Mouse (Mus musculus): ENCODE measurements around the gene Abcd3. TPM values are rescaled to one million over a fixed set of nuclear protein-coding genes. Genes with fewer than 3 reads are reported as not detected.

The Abcd3 gene
- polyA plus RNA-seq, 1 experiment, result 30.5 TPM

- TF ChIP-seq POLR2A (IDR thresholded peaks at IDR 0.05; ENCODE audit: borderline replicate concordance, extremely low read depth, insufficient read depth, insufficient read length, poor library complexity, severe bottlenecking) (no peak), CTCF (IDR thresholded peaks at IDR 0.05; ENCODE audit: borderline replicate concordance, extremely low read depth, insufficient read depth, insufficient read length) (peak; percentile 94)
- peak; percentile 93 for DNase-seq (ENCODE audit: low read depth)
Observed at GRCm38 (mm10) chr3:121736025-121736744, 78.9 kb downstream of the Abcd3 start.

DNA sequence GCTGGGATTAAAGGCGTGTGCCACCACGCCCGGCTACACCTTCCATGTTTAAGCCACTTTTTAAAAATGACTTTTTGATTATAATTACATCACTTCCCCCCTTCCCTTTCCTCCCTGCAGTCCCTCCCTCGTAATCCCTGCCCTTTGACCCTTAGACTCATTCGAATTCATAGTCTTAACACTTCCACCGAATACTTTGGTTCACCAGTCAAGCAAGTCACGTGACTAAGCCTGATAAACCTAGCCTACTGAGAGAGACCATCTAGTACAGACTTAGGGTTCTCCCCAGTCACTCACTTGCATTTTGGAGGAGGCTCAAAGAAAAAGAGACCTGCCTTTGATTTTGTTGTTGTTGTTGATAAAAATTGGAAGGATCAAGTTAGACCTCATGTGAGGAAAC, 79.6 kb downstream of the Abcd3 start:
- DNase-seq (ENCODE audit: low read depth), result no peak
- TF ChIP-seq CTCF (IDR thresholded peaks at IDR 0.05; ENCODE audit: borderline replicate concordance, extremely low read depth, insufficient read depth, insufficient read length) (no peak), POLR2A (IDR thresholded peaks at IDR 0.05; ENCODE audit: borderline replicate concordance, extremely low read depth, insufficient read depth, insufficient read length, poor library complexity, severe bottlenecking) (no peak)

- TF ChIP-seq CTCF (IDR thresholded peaks at IDR 0.05; ENCODE audit: borderline replicate concordance, extremely low read depth, insufficient read depth, insufficient read length) (no peak), POLR2A (IDR thresholded peaks at IDR 0.05; ENCODE audit: borderline replicate concordance, extremely low read depth, insufficient read depth, insufficient read length, poor library complexity, severe bottlenecking) (no peak)
- DNase-seq (ENCODE audit: low read depth), result no peak
Observed at GRCm38 (mm10) chr3:121729678-121730077, 85.4 kb downstream of the Abcd3 start.

- TF ChIP-seq POLR2A (IDR thresholded peaks at IDR 0.05; ENCODE audit: borderline replicate concordance, extremely low read depth, insufficient read depth, insufficient read length, poor library complexity, severe bottlenecking) (no peak), CTCF (IDR thresholded peaks at IDR 0.05; ENCODE audit: borderline replicate concordance, extremely low read depth, insufficient read depth, insufficient read length) (no peak)
- no peak for DNase-seq (ENCODE audit: low read depth)
Observed at GRCm38 (mm10) chr3:121725651-121726050, 89.5 kb downstream of the Abcd3 start.

DNA sequence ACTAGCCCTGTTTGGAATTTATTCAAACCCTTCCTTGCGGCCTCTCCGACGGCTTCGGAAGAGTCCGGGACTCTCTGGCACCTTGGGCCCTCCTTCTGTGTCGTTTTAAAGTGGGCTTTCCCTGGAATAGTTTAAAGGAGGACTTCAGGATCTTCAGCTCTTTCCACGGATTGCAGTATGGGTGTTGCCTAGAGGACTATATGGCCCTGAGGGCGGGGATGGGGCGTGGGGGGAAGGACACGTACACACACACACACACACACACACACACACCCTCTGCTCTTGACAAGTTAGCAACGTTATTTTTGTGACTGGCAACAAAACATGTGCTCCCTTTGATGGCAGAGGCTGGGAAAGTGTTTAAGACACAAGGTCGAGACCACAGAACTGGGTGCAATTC, 90.5 kb downstream of the Abcd3 start:
- TF ChIP-seq CTCF (IDR thresholded peaks at IDR 0.05; ENCODE audit: borderline replicate concordance, extremely low read depth, insufficient read depth, insufficient read length) (no peak), POLR2A (IDR thresholded peaks at IDR 0.05; ENCODE audit: borderline replicate concordance, extremely low read depth, insufficient read depth, insufficient read length, poor library complexity, severe bottlenecking) (no peak)
- DNase-seq (ENCODE audit: low read depth), result no peak

- no peak for TF ChIP-seq CTCF (IDR thresholded peaks at IDR 0.05; ENCODE audit: borderline replicate concordance, extremely low read depth, insufficient read depth, insufficient read length)
- no peak for TF ChIP-seq POLR2A (IDR thresholded peaks at IDR 0.05; ENCODE audit: borderline replicate concordance, extremely low read depth, insufficient read depth, insufficient read length, poor library complexity, severe bottlenecking)
- peak; percentile 67 for DNase-seq (ENCODE audit: low read depth)
Observed at GRCm38 (mm10) chr3:121723968-121724524, 91.1 kb downstream of the Abcd3 start.

DNA sequence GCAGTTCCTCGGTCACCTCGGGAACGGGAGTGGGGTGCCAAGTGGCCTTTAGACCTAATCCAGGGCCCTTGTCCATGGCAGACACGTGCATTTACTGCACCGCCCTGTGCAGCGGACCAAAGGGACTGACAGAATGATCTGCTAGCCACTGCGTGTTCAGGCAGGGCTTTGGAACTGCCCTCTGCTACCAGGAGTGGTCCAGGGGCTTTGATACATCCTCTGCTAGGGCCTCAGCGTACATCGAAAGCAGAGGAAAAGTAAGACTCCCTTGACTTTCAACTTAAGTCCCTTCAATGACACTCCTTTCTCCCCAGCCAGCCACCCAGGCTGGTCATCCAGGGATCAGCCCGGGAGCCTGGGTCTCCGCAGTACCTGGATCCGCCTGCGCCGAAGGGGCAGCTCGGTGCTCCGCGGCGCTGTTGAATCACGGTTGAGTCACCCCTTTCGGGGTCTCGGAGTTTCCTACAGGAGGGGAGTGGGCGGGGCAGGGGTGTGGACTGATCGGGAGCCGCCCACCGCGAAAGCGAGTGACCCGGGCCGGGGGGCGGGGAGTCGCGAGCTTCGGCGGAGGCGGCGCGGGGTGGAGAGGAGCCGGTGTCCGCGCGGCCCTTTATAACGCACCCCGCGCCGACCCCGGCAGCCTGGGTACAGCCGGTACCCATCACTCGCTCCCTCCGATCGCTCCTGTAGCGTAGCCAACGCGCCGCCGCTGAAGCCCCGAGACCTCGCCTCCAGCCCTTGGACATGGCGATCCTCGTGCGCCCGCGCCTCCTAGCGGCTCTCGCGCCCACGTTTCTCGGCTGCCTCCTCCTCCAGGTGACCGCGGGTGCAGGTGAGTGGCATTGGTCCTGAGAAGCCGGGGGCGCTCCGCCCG, 91.9 kb downstream of the Abcd3 start, which contains the start of gene F3:
Gene F3, plus strand, starts transcription at position 567 of the 874 bp plus-strand sequence.
- TF ChIP-seq POLR2A (IDR thresholded peaks at IDR 0.05; ENCODE audit: borderline replicate concordance, extremely low read depth, insufficient read depth, insufficient read length, poor library complexity, severe bottlenecking) (0 out of 2 replicates have a peak, but pooled peaks have one; percentile 40), CTCF (IDR thresholded peaks at IDR 0.05; ENCODE audit: borderline replicate concordance, extremely low read depth, insufficient read depth, insufficient read length) (peak; percentile 65; the same call in 1 of the 2 replicates)
- peak; percentile 88 for DNase-seq (ENCODE audit: low read depth)

DNA sequence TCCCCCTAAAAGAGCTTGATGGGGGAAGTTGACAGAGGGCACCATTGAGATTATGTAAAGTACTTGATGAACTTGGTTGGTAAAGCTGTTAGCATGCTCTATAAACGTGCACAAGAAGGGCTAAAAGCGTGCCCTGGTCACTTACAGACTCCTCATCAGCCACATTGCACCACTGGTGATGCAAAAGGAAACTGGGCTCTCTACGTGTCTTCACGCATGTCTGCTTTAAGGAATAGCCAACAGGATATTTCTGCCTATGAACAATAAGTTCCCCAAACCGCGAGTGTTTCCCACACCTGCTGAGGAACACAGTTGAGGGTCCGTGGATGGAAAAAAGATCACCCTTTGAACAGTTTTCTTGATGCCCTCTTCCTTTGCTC, 93.4 kb downstream of the Abcd3 start:
- TF ChIP-seq POLR2A (IDR thresholded peaks at IDR 0.05; ENCODE audit: borderline replicate concordance, extremely low read depth, insufficient read depth, insufficient read length, poor library complexity, severe bottlenecking) (no peak), CTCF (IDR thresholded peaks at IDR 0.05; ENCODE audit: borderline replicate concordance, extremely low read depth, insufficient read depth, insufficient read length) (no peak)

GRCm38 (mm10) chr3:121720801-121721690, 94.1 kb downstream of the Abcd3 start:
- TF ChIP-seq CTCF (IDR thresholded peaks at IDR 0.05; ENCODE audit: borderline replicate concordance, extremely low read depth, insufficient read depth, insufficient read length) (no peak), POLR2A (IDR thresholded peaks at IDR 0.05; ENCODE audit: borderline replicate concordance, extremely low read depth, insufficient read depth, insufficient read length, poor library complexity, severe bottlenecking) (no peak)
- peak; percentile 78 for DNase-seq (ENCODE audit: low read depth)

More for the DNA sequence above, 93.4 kb downstream of the Abcd3 start:
- no peak for DNase-seq (ENCODE audit: low read depth)

DNA sequence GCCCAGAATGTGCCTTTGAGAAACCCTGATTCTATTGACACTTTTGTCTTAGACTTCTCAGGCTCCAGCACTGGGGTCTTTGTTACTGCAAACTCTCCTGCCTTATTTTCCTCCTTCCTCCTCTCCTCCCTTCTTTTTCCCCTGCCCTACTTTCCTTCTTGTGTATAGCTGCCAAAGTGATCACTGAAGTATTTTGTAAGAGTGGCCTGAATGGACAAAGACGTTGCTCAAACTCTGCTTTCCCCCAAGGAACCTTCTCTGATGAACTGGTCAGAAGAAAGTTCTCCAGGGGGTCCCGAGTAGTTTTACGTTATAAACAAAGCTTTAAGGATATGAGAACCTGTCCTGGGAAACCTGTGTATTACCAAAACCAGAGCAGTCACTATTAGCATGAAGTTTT, 95.4 kb downstream of the Abcd3 start:
- no peak for TF ChIP-seq POLR2A (IDR thresholded peaks at IDR 0.05; ENCODE audit: borderline replicate concordance, extremely low read depth, insufficient read depth, insufficient read length, poor library complexity, severe bottlenecking)
- TF ChIP-seq CTCF (IDR thresholded peaks at IDR 0.05; ENCODE audit: borderline replicate concordance, extremely low read depth, insufficient read depth, insufficient read length), result no peak
- no peak for DNase-seq (ENCODE audit: low read depth)

Measured in brain, embryonic 14.5 days (tissue).